Mouse (Mus musculus): Measurements from ENCODE around the gene Lce6a.

DNA sequence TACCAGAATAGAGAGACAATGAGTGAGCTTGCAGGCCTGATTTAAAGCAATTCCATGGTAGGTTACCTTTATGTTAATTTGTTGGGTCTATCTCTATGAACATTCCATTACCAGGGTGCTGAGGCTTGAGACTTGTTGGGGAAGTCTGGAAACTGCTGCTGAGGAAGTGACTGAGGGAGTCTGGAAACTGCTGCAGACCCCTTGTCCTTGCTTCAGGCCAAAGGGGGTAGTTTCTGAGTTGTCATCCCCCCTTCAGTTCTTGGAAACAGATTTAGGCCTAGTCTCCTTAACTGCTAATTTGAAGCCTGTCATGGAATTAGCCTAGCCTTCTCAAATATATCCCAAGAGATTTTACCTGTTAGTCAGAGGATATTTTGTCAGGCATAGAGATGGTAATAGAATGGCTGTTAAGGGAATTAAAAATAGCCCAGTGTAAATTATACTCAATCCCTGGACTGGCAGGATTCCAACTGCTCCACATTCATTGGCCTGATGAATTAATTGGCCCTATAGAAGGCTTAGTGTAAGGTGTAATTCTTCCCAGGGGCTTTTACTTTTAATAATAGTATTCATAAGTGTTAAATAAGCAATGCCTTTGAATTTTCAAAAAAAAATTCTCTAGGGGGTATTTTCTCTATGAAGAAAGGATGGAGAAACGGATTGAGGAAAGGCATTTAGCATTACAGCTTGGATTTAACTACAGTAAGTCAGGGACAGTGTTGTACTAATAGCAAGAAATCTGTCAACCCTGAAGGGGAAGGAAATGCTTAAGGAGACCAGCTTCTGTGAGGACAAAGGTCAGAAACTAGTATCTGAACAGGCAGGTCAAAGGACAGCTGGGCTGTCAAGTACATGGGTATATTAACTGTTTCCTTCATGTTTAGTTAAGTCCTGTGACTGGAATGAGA lies 16.5 kb upstream of the Lce6a start:
- no peak for TF ChIP-seq CTCF (IDR thresholded peaks at IDR 0.05; ENCODE audit: low read depth)
- TF ChIP-seq EP300 (IDR thresholded peaks at IDR 0.05; ENCODE audit: low read depth) = no peak
